Mouse (Mus musculus): ENCODE measurements around the gene Fes. TPM values are rescaled to one million over a fixed set of nuclear protein-coding genes. Genes with fewer than 3 reads are reported as not detected.

Gene Fes
- polyA plus RNA-seq (2016; fragmentation: Nextera tagmentation; extraction: Ambion mirVana): 9.7 and 11.7 TPM in 2 replicates

- Histone ChIP-seq H3K27ac (peak within 1 kb of the TSS; percentile 89), H3K36me3 (peaks cover 52% of the 10 kb centered on the region), H3K4me1 (peaks cover 48% of the 10 kb centered on the region), H3K4me3 (peak within 1 kb of the TSS; percentile 60), H3K27me3 (ENCODE audit: insufficient read depth, poor library complexity, severe bottlenecking) (peaks cover 13% of the 10 kb centered on the region), H3K9me3 (no peaks in the 10 kb centered on the region)
- DNase-seq (ENCODE audit: low spot score): no peak
- 8% methylated on average over 33 of the region's 33 CpGs for WGBS
These were observed at the start of gene Fes for GRCm38 (mm10) chr7:80387633-80388543. TSS of gene Fes (minus strand) at chr7:80387946.

DNA sequence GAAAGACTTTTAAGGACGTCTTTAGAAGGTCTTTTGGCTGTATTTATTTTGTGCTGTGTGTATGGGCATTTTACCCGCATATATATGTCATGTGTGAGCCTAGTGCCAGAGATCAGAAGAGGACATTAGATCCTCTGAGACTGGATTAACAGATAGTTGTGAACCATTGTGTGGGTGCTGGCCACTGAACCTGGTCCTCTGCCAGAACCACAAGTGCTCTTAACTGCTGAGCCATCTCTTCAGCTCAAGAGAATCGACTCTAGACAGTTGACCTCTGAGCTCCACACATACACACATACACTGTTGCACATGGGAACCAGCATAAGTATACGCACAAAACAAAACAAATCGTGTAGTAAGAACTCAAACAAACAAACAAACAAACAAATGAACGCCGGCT lies 48.8 kb upstream of the Fes start:
- Histone ChIP-seq H3K4me3 (no peak overlapping the region), H3K36me3 (no peaks in the 10 kb centered on the region), H3K4me1 (peaks cover 56% of the 10 kb centered on the region), H3K27me3 (ENCODE audit: insufficient read depth, poor library complexity, severe bottlenecking) (no peaks in the 10 kb centered on the region), H3K27ac (no peak overlapping the region; the same call in 1 of the 2 replicates), H3K9me3 (no peaks in the 10 kb centered on the region)
- DNase-seq (ENCODE audit: low spot score): no peak
- WGBS: 85% methylated on average over 7 of the region's 7 CpGs

DNA sequence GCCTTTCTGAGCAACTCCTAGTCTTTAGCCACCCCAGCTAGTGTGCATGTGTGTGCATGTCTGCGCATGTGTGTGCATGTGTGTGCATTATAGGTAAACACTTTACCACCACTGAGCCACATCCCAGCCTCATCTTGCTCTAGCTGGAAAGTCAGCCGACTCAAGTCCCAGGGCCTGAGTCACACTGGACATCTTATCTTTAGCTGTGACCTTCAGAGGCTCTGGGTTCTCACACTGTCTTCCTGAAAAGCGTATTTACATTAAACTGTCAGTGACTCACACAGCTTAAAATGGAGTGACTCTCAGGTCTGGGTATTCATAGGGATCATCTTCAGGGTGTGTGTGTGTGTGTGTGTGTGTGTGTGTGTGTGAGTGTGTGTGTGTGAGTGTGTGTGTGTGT lies 47.8 kb upstream of the Fes start:
- Histone ChIP-seq H3K4me3 (no peak overlapping the region), H3K36me3 (no peaks in the 10 kb centered on the region), H3K9me3 (no peaks in the 10 kb centered on the region), H3K4me1 (peaks cover 52% of the 10 kb centered on the region), H3K27me3 (ENCODE audit: insufficient read depth, poor library complexity, severe bottlenecking) (no peaks in the 10 kb centered on the region), H3K27ac (peak overlapping the region; percentile 84)
- 35% methylated on average over 3 of the region's 3 CpGs for WGBS
- no peak for DNase-seq (ENCODE audit: low spot score)

DNA sequence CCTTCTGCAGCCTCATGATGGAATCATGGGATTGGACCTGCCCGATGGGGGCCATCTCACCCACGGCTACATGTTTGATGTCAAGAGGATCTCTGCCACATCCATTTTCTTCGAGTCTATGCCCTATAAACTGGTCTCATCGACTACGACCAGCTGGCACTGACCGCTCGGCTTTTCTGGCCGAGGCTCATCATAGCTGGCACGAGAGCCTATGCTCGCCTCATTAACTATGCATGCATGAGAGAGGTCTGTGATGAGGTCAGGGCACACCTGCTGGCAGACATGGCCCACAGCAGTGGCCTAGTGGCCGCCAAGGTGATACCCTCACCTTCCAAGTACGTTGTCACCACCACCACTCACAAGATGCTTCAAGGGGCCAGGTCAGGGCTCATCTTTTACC lies 41.9 kb upstream of the Fes start:
- Histone ChIP-seq H3K36me3 (no peaks in the 10 kb centered on the region), H3K4me3 (no peak overlapping the region), H3K9me3 (no peaks in the 10 kb centered on the region), H3K27me3 (ENCODE audit: insufficient read depth, poor library complexity, severe bottlenecking) (no peaks in the 10 kb centered on the region), H3K4me1 (peaks cover 19% of the 10 kb centered on the region), H3K27ac (no peak overlapping the region)
- DNase-seq (ENCODE audit: low spot score): no peak
- WGBS: 92% methylated on average over 12 of the region's 12 CpGs

GRCm38 (mm10) chr7:80427730-80428129 lies 40.0 kb upstream of the Fes start:
- no peaks in the 10 kb centered on the region for H3K27me3 ChIP-seq (ENCODE audit: insufficient read depth, poor library complexity, severe bottlenecking)
- peaks cover 9% of the 10 kb centered on the region for H3K4me1 ChIP-seq
- WGBS: 72% methylated on average over 5 of the region's 5 CpGs
- no peak overlapping the region for H3K4me3 ChIP-seq
- H3K27ac ChIP-seq: no peak overlapping the region
- H3K36me3 ChIP-seq: no peaks in the 10 kb centered on the region
- no peak for DNase-seq (ENCODE audit: low spot score)
- H3K9me3 ChIP-seq: no peaks in the 10 kb centered on the region

DNA sequence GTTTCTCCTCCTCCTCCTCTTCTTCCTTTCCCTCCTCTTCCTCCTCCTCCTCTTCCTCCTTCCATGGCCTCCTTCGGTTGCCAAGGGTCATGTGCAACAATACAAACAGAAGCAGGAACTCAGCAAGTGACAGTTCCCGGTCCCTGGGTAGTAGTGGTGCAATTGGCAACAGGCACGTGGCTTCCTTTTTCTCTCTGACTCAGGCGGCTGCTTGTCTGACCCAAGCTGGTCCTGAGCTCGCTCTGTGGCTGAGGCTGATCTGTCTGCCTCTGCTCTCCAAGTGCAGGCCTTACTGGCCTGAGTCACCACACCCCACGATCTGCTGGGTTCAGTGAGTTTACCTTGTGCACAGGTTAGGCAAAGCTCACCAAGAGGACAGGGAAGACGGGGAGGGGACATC lies 38.6 kb upstream of the Fes start:
- Histone ChIP-seq H3K27me3 (ENCODE audit: insufficient read depth, poor library complexity, severe bottlenecking) (no peaks in the 10 kb centered on the region), H3K27ac (no peak overlapping the region), H3K9me3 (no peaks in the 10 kb centered on the region), H3K4me1 (peaks cover 12% of the 10 kb centered on the region), H3K36me3 (no peaks in the 10 kb centered on the region), H3K4me3 (no peak overlapping the region)
- 55% methylated on average over 7 of the region's 7 CpGs for WGBS
- DNase-seq (ENCODE audit: low spot score): no peak

- Histone ChIP-seq H3K27ac (no peak overlapping the region), H3K9me3 (no peaks in the 10 kb centered on the region), H3K27me3 (ENCODE audit: insufficient read depth, poor library complexity, severe bottlenecking) (no peaks in the 10 kb centered on the region), H3K36me3 (no peaks in the 10 kb centered on the region), H3K4me3 (no peak overlapping the region), H3K4me1 (peaks cover 13% of the 10 kb centered on the region)
- DNase-seq (ENCODE audit: low spot score): no peak
- WGBS: 79% methylated on average over 6 of the region's 6 CpGs
These were observed 37.0 kb upstream of the Fes start for GRCm38 (mm10) chr7:80424722-80425121.

GRCm38 (mm10) chr7:80422759-80423480 lies 35.2 kb upstream of the Fes start:
- Histone ChIP-seq H3K36me3 (no peaks in the 10 kb centered on the region), H3K9me3 (no peaks in the 10 kb centered on the region), H3K27ac (peak overlapping the region; percentile 67), H3K27me3 (ENCODE audit: insufficient read depth, poor library complexity, severe bottlenecking) (no peaks in the 10 kb centered on the region), H3K4me3 (peak overlapping the region; percentile 40), H3K4me1 (peaks cover 23% of the 10 kb centered on the region)
- WGBS: 11% methylated on average over 20 of the region's 20 CpGs
- no peak for DNase-seq (ENCODE audit: low spot score)

- no peak for DNase-seq (ENCODE audit: low spot score)
- Histone ChIP-seq H3K4me1 (peaks cover 23% of the 10 kb centered on the region), H3K9me3 (no peaks in the 10 kb centered on the region), H3K27ac (no peak overlapping the region), H3K36me3 (no peaks in the 10 kb centered on the region), H3K4me3 (no peak overlapping the region), H3K27me3 (ENCODE audit: insufficient read depth, poor library complexity, severe bottlenecking) (no peaks in the 10 kb centered on the region)
- 90% methylated on average over 6 of the region's 6 CpGs for WGBS
These were observed 33.8 kb upstream of the Fes start for GRCm38 (mm10) chr7:80421576-80421975.

DNA sequence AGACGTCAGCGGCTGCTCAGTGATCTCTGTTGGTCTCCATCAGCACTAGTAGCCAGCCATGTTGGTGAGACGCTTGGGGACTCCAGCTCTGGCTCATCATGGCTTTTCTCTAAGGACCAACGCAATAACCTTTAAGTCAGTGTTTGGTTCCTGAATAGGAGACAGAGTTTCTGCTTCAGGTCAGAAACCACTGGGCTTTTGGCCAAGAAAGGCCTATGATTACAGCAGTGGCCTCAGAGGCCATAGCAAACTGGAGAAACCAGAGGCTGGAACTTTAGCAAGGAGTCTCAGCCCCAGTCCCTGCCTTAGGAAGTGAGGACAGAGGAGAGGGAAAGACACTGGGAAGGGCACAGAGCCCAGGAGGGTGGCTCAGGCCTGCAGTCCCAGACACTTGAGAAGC lies 32.8 kb upstream of the Fes start:
- Histone ChIP-seq H3K27ac (no peak overlapping the region), H3K4me3 (no peak overlapping the region), H3K27me3 (ENCODE audit: insufficient read depth, poor library complexity, severe bottlenecking) (no peaks in the 10 kb centered on the region), H3K9me3 (no peaks in the 10 kb centered on the region), H3K36me3 (no peaks in the 10 kb centered on the region), H3K4me1 (peaks cover 23% of the 10 kb centered on the region)
- WGBS: 85% methylated on average over 4 of the region's 4 CpGs
- DNase-seq (ENCODE audit: low spot score): no peak

GRCm38 (mm10) chr7:80419278-80419677 lies 31.5 kb upstream of the Fes start:
- WGBS: 53% methylated on average over 3 of the region's 3 CpGs
- H3K27ac ChIP-seq: no peak overlapping the region
- H3K4me1 ChIP-seq: peaks cover 25% of the 10 kb centered on the region
- H3K27me3 ChIP-seq (ENCODE audit: insufficient read depth, poor library complexity, severe bottlenecking): no peaks in the 10 kb centered on the region
- no peaks in the 10 kb centered on the region for H3K36me3 ChIP-seq
- H3K4me3 ChIP-seq: no peak overlapping the region
- no peaks in the 10 kb centered on the region for H3K9me3 ChIP-seq
- DNase-seq (ENCODE audit: low spot score): no peak

GRCm38 (mm10) chr7:80418036-80418435 lies 30.3 kb upstream of the Fes start:
- no peak for DNase-seq (ENCODE audit: low spot score)
- Histone ChIP-seq H3K4me3 (no peak overlapping the region), H3K27me3 (ENCODE audit: insufficient read depth, poor library complexity, severe bottlenecking) (no peaks in the 10 kb centered on the region), H3K36me3 (no peaks in the 10 kb centered on the region), H3K27ac (no peak overlapping the region), H3K4me1 (peaks cover 30% of the 10 kb centered on the region), H3K9me3 (no peaks in the 10 kb centered on the region)
- 84% methylated on average over 3 of the region's 3 CpGs for WGBS

GRCm38 (mm10) chr7:80417601-80418000 lies 29.9 kb upstream of the Fes start:
- Histone ChIP-seq H3K9me3 (no peaks in the 10 kb centered on the region), H3K4me3 (no peak overlapping the region), H3K27me3 (ENCODE audit: insufficient read depth, poor library complexity, severe bottlenecking) (no peaks in the 10 kb centered on the region), H3K4me1 (peaks cover 26% of the 10 kb centered on the region), H3K36me3 (no peaks in the 10 kb centered on the region), H3K27ac (no peak overlapping the region)
- DNase-seq (ENCODE audit: low spot score): no peak

All from heart, embryonic 10.5 days (tissue).